Mouse (Mus musculus) hematopoietic multipotent progenitor cell, adult 10-12 weeks (in vitro differentiated cells): ENCODE results near the gene Tnfrsf11a. TPM values are rescaled to one million over a fixed set of nuclear protein-coding genes. Genes with fewer than 3 reads are reported as not detected.

Experiments used
- polyA plus RNA-seq: library from polyadenylated mRNA; stranded (reverse); fragments of >175 nt; gene quantifications from 2 replicates; pipeline ENCODE4 v1.2.3, GENCODE M21; 2012; ENCODE audit warnings: low replicate concordance

The Tnfrsf11a gene
- 1.6 and 2.1 TPM in 2 replicates for polyA plus RNA-seq

DNA sequence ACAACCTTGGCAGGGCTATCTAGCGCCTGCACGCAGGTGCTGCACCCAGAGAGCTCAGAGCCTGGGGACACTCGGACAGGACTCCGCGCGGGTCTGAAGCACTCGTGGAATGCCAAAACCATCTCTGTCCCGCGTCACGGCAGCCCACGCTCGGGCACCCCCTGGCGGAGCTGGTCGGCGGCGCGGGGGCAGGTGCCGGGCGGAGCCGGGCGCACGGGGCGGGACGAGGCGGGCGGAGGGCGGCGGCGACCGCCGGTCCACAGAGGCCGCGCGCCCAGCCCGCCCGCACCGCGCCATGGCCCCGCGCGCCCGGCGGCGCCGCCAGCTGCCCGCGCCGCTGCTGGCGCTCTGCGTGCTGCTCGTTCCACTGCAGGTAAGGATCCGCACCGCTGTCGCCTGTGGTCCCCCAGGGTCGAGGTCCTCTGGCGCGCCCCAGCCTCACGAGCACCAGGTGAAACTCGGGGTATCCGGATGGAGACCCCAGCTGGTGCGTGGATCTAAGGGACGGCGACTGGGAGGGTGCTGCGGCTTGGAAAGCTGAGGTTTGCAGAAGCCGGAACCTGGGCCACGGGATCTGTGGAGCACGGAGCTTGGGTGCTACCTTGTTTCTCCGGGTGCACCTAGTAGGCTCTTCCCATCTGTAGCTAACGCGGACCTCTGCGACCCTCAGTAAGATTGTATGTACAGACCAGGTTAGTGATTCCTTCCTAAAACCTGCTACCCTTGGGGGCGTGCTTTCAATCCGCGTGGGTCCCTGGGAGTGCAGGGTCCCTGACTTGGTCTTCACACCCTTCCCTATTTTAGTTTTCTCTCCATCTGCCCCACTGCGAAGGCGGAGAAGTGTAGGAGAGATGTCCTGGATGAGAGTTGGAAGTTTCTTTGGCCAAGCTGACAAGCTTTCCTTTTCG lies at the start of gene Tnfrsf11a:
Gene Tnfrsf11a, plus strand, starts transcription at position 262 of the 908 bp plus-strand sequence.

Other genes with a start within 250 kb of the Tnfrsf11a start
- 11.0 and 25.7 TPM in 2 replicates for gene Pign, start 117.0 kb upstream of the Tnfrsf11a start, polyA plus RNA-seq
- 38.4 and 50.1 TPM in 2 replicates for gene Relch, start 116.9 kb upstream of the Tnfrsf11a start, polyA plus RNA-seq
- gene Zcchc2, start 209.7 kb downstream of the Tnfrsf11a start, polyA plus RNA-seq: 16.0 and 20.0 TPM in 2 replicates